Mouse (Mus musculus): ENCODE measurements around the gene Spsb4.

- no peak for TF ChIP-seq POU5F1 (IDR thresholded peaks at IDR 0.05; ENCODE audit: borderline replicate concordance, low read length)
- TF ChIP-seq CTCF (conservative IDR thresholded peaks at IDR 0.05; ENCODE audit: low read length): no peak
- TF ChIP-seq NANOG (IDR thresholded peaks at IDR 0.05; ENCODE audit: borderline replicate concordance, low read length): no peak
Measured at GRCm38 (mm10) chr9:96980037-96980997, 38.3 kb downstream of the Spsb4 start.

All from E14TG2a.4 (cell line).